Mouse (Mus musculus) kidney, postnatal 10 days (tissue): ENCODE data around the gene Tfcp2.
A peak's percentile ranks its signal among the peaks of the same experiment; 100 is the strongest.

ENCODE experiments used
- DNase-seq: peaks from one replicate; pipeline ENCODE4 v3.0.0; 2021; ENCODE audit warnings: mixed read lengths

Tfcp2 gene

DNA sequence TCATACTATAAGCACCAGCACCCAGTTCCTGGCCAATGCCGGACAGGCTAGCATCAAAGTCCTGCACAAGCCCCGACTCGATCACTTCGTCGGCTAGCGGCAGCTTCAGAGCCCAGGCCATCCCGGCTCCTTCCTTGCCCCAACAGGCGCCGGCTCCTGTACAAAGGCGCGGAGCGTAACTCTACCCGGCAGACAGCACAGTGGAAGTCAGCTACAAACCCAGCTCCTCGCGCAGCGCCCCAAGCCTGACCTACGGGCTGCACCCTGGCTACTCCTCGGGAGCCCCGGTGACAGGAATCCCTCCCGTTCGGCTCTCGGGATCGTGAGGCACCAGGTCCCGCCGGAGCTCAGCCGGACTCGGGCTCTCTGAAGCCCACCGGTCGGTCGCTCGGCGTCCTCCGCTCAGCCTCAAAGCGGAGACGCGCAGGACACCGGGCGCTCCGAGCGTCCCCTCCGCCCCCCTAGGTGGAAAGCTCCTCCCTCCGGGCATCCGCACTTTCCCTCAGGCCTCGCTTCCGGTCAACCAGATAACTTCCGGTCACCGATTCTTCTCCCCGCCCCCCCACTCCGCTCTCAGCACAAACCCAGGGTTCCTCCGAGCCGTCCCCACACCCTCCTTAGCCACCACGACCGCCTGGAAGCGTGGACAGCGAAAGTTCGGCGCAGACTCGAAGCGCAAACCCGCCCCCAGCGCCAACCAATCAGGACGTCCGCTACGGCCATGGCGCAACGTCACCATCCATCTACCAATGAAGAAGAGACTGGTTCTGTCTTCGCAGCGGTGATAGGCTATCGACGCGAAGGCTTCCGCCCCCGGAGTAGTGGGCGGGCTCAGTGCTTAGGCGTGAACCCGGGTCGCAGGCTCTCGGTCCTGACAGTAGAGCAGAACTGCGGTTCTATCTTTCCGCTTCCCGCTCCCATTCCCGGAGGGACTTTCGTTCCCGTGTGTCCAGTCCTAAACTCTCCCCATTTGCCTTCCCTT, at the start of gene Tfcp2:
Tfcp2 (minus strand) TSS at position 683 of the 982 bp plus-strand sequence.
- DNase-seq = peak; percentile 99

DNA sequence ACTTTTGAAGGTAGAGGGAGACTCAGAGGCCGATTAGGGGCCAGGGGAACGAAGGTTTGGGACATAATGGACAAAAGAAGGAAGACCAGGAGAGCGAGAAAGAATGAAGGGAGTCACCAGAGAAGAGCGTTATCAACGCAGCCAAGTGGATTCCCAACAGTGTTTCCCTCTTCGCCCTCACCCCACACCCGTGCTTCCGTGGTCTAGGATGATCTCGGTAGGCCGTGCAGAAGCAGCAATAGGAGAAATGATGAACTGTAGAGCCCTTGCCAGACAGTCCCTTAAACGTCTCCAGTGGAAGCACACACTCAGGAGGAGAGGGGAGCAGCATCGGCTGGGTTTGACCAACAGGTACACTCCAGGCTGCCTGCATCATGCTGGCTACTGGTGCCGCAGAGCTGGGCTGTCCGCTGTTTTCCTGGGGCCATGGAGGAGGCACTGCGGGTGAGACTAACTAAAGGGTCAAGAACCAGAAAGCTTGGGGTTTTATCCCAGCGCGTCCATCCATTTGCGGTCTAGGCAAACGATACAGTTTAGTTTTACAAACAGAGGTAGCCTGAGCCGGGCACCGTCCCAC, 49.0 kb upstream of the Tfcp2 start:
- peak; percentile 33 for DNase-seq

DNA sequence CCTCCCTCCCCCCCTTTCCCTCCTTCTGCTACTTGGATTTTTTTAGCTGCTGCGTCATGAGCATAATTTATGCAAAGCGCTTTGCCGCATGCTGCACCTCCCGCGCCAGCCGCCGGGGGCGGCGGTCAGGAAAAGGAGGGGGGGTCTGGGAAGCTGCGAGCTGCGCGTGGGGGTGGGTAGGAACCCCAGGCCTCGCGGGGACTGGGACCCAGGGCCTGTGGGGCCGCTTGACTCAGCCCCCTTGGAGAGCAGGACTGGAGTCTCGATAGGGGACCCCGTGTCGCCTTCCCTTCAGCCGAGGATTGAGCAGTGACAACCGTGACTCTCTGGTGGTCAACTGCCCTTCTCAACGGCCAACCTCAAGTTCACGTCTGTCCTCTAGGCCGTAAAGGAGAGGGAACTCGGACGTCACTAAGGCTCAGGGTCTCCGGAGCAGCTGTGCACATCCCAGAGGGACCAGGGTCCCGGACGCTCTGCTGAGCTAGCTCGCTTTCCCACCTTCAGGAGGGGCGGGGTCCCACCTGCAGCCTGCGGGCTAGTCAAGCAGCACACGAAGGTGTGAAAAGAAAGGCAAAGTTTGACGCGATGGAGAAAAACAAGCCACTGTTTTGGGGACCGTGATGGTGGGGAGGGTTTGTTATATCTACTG, 48.4 kb upstream of the Tfcp2 start:
- DNase-seq = peak; percentile 89

DNA sequence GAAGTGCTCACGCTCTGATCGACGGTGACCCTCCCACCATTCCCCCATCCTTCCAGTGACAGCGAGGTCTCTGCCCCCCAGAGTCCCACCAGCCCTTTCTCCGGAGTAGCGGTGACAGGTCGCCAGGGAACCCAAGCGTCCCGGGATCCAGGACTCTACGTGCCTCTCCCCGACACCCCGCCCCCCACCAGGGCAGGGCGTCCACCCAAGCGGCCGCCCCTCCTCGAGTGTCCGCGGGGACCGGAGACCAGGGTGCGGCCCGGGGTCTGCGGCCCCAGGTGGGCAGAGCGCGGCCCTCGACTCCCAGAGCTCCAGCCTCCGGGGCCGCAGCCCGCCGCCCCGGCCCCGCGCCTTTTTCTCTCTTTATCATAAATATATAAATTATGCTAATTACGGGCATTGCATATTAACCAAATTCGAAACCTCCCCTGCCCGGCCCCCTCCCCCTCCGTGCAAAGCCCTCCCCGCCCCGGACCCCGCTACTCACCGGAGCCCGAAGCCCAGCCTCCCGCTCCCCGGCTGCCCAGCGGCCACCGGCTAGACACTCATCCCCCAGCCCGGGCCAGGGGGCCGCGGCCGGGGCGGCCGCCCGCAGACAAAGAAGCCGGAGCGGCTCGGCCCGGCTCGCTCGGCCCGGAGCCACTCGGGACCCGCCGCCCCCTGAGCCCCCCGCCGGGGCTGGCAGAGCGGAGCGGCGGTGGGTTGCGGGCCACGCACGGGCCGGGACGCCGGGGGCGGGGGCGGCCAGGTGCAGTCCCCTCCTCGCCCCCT, 47.7 kb upstream of the Tfcp2 start, which contains the start of gene Pou6f1:
Pou6f1 (minus strand) TSS at position 709 of the 771 bp plus-strand sequence.
- DNase-seq = peak; percentile 85

DNA sequence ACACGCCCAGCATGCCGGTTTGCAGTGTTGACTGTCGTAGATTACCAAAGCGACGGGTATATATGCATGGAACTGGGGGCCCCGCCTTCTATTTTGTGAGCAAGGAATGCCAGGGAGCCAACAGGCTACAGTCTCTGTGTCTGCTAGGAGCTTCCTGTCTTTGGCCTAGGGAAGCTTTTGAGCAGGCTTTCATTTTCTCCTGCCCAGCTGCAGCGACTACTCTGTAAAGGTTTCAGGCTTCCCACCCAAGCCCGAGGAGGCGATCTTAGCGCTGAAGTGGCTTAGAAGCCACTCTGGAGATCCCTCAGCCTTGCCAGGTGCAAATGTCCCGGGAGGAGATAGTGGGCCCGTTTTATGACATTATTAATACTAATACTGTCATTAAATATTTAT, 47.1 kb upstream of the Tfcp2 start:
- peak; percentile 76 for DNase-seq

DNA sequence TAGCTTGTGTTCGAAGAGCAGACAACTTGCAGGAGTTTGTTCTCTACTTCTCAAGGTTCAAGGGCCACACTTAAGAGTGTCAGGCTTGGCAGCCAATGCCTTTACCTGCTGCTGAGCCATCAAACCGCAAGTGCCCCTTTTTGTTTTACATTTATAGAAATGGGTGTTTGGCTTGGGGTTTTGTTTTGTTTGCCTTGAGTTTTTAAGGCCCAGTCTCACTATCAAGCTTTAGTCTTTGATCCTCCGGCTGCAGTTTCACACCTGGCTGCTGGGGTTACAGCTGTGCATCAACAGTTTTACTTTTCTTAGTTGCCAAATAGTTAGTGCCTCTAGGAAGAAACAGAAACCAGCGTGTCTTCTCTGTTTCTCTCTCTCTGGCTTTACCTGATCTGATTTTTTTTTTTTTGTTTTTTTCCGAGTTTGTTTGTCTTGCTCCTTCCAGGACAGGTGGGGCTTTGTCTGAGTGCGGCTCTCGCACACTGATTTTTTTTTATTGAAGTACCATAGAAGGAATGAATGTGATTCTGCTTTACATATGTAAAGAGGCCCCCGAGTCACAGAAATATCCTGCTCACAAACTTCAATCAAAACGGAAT, 46.6 kb upstream of the Tfcp2 start:
- no peak for DNase-seq

DNA sequence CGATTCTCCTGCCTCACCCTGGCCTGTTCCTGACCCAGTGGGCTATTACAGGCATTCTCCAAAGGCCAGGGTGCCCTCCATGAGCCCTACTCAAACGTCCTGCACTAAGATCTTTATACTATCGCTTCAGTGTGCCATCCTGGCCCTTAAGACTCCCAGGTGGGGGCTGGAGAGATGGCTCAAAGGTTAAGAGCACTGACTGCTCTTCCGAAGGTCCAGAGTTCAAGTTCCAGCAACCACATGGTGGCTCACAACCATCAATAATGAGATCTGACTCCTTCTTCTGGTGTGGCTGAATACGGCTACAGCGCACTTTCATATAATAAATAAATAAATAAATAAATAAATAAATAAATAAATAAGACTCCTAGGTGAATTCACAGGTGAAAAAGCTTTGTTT, 41.0 kb upstream of the Tfcp2 start:
- DNase-seq = no peak

DNA sequence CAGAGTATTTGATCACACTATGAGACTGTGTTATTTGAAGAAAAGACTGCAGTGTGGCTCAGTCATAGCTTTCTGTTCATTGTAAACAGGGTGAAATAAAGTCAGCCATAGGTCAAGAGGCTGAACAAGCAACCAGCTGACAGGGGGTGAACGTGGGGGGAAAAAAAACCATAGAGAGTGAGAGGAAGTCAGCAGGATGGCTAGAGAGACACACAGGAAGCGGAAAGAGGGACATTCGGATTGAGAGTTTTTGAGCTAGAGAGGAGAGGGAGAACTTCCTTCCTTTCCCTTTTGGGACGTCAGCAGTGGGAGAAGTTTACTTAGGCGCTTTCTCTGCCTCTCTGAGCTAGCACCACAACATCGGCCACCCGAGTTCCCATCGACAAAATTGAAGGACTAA, 38.6 kb upstream of the Tfcp2 start:
- DNase-seq = no peak

DNA sequence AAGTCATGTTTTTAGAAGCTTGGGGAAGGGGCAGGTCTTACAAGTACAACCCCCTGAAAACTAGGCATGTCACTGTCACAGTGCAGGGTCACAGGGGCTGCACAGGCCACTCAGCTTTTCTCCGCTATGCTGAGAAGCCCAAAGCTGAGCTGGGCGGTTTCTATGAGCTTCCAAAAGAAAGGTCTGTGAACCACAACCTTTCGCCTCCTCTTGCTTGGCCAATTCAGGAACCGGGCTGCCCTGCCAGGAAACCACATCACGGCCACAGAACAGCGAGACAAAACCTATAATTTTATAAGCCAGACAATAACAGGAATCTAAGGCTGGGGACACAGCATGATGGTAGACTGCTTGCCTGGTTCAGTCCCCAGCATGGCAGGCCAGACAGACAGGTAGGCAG, 36.5 kb upstream of the Tfcp2 start:
- no peak for DNase-seq

DNA sequence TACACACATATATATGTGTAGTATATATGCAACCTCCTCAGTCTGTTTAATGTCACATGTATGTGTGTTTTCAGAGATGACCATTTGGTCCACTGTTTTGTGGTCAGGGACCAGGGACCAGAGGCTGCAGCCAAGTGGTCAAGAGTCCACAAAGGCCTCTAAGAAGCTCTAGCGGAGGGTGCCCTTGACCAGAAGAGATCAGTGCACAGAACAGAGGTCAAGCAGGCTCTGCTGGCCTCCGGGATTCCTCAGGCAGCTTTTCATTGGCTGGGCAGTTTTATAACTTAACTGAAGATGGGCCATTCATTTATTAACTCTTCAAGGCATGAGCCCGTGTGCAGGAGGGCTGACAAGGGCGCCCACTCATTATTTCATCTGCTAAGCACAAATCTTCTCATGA, 35.4 kb upstream of the Tfcp2 start:
- peak; percentile 67 for DNase-seq

DNA sequence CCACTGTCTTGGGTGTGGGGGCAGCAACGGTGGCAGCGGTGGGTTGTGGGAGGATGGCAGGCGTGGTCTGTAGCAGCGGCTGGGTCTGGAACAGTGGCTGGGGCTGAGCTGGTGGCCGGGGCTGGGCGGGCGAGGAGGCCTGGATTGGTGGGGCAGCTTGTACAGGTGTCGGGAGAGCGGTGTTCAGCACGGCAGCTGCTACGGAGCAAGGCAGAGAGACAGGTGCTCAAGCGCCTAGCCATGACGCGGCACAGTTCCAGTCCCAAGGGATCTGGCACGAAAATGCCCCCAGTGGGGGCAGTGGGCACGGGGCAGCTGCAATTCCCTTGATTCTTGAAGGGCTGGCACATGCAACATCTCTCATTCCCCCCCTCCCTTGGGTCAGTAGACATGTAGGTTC, 34.1 kb upstream of the Tfcp2 start:
- DNase-seq = no peak

DNA sequence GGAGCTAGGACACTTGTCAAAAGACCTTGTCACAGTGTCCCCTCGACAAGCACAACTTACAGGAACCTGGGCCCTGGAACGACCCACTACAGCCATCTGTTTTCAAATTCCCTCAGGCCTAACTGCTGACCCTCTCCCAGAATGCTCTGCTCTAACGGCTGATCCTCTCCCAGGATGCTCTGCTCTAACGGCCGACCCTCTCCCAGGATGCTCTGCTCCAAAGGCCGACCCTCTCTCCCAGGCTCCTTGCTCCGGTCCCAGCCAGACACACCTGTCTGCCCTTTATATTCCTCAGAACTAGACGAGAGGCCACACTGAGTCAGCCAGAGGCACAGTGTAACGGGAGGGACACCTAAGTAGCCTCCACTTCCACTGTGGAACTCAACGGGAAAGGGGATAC, 28.3 kb upstream of the Tfcp2 start:
- no peak for DNase-seq

DNA sequence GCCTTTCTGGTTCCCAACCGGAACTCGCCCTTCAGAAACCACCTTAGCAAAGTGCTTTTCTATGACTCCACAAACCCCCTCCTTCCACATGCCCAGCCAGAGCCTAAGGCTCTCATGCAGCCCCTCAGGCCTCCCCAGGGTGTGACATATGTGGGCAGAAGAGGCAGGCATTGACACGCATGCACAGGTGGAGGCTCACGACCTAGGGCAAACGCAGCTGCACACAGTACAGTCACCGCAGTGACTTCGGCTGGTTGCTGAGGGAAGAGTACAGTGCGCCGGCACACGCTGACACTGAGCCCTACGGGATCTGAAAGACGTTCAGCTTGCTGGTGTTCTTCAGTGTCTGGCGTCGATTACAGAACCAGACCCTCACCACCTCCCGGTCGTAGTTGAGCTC, 26.2 kb upstream of the Tfcp2 start:
- no peak for DNase-seq

DNA sequence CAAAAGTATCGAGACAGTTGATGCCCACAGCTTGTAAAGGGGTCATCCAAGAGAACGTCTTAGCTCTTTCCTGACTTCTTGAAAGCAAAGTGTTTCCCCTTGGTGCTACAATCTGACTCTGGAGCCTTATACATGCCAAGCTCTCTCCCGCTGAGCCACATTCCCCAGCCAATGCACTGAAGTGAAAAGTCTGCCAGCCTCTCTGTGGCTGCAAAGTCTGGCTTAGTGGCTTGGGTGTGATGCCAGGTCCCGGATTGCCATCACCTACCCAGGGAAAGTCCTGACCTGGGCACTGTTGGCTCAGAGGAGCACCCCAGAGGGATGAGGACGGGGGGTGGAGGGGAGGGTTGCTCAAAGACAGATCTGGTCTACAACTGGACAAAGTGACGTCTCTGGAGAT, 25.0 kb upstream of the Tfcp2 start:
- DNase-seq = no peak

DNA sequence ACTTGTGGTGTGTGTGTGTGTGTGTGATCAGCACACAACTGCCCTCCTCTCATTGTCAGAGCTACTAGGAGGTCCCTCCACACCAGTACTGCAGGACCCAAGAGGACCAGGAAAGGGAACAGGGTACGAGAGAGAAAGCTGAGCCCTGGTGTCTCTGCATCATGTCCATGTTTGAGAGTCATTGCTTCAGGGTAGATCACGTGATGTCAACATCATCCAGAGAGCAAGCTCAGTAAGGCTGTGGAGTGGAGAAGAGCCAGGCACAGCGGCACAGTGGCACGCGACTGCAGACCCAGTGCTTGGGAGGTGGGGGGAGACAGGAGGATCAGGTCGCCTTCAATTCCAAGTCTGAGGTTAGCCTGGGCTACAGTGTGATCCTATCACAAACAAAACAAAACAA, 24.6 kb upstream of the Tfcp2 start:
- no peak for DNase-seq

DNA sequence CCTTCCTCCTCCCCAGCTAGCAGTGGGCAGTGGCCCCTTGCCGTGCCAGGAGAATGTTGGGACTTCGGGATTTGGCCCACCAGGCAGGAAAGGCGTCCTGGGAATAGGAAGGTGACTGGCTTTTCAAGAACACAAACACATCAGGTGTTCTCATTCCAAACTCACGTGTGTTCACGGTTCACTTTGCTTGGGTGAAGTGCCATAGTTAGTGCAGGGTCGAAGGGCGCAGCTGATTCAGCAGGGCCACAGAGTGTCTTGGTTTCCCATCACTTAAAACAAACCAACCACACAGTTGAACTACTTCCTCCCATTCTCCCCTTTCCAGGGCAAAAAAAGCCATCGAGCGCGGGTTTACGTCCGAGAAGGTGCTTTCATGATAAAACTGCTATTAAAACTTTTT, 23.6 kb upstream of the Tfcp2 start:
- peak; percentile 55 for DNase-seq

DNA sequence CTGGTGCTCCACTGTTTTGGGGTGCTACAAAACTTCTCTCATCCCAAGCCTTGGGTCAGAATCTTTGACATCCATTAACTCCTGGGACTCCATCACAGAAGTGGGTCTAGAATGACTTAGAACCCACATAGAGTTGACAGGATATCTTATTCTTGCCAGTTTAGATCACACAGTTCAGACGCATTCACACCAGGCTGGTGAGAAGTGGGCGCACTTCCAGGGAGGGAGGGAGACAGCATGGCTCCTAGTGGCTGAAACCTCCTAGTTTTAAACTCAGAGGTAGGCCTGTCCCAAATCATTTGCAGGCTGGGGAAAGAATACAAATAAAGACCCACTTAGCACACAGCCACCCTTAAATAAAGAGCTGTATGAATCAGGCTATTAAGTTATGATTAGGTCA, 22.6 kb upstream of the Tfcp2 start:
- peak; percentile 47 for DNase-seq

DNA sequence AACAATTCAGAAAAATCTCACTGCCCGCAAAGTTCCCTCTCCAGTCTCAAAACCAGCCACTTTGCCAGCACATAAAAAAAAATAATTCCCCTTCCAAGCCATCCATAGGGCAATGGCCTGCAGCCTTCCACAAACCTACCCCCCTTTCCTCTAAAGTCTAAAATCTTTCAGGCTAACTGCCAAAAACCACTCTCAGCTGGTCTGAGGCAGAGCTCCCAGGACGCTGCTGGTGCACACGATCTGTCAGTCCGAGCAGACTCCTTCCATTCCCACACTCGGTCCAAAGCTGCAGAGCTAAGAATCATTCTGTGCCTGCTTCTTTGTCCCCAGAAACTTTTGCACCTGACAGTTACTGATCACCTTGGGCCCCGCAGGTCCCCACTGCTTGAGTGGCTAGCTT, 22.1 kb upstream of the Tfcp2 start:
- peak; percentile 63 for DNase-seq

DNA sequence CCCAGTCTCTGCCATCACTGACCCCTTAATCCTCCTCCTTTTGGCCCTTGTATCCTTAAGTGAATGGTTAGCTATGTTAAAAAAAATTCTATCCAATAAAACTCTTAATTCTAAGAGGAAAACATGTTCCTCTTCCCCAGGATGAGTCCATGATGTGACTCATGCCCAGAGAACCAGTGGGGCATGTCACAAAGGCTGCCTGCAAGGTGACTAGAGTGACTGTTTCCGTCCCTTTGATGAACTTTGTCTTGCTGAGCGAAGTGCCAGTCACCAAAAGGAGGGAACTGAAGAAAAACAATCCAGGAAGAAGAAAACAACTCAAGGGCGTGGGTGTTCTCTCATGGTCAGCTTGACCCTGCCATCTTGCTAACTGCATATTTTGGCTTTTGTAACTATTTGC, 17.4 kb upstream of the Tfcp2 start:
- DNase-seq = no peak

DNA sequence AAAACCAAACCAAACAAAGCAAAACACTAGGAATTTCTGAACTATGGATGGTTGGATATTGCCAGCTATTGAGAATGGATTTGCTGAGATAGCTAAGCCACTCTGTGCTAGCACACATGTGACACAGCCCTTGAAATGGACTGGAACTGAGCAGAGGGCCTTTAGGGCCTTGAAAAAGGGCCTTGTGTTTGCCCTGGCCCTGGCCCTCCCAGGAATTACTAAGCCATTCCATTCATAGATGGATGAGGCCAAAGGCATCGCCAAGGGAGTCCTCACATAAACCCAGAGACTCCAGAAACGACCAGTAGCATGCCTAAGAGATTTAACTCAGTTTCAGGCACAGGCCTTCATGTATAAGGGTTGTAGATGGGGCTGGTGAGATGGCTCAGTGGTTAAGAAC, 14.7 kb upstream of the Tfcp2 start:
- no peak for DNase-seq

DNA sequence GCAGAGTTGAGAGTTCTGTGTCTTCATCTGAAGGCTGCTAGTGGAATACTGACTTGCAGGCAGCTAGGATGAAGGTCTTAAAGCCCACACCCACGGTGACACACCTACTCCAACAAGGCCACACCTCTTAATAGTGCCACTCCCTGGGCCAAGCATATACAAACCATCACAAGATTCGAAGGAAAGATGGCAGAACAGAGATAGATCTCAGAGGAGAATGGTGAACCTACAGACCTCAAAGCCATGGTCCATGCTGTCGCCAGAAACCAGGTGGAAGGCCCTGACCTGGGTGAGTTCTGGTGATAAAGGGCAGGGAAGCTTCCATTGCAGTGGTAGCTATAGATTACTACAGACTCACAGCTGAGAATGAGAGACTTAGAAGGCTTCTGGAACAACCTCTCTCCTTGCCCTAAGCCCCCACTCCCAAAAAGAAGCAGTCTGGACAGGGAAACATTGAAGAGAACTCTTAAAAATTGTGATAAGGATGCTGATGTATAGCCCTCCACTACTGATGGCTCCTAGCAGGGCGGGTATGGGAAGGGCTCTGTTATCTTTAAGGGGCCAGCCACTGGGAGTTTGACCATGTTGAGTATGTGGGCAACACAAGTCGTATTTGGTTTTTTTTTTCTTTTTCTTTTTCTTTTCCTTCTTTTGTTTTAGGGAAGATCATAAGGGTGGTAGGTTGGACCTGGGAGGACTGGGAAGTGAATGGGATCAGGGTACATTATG, 6.1 kb upstream of the Tfcp2 start:
- DNase-seq = no peak

DNA sequence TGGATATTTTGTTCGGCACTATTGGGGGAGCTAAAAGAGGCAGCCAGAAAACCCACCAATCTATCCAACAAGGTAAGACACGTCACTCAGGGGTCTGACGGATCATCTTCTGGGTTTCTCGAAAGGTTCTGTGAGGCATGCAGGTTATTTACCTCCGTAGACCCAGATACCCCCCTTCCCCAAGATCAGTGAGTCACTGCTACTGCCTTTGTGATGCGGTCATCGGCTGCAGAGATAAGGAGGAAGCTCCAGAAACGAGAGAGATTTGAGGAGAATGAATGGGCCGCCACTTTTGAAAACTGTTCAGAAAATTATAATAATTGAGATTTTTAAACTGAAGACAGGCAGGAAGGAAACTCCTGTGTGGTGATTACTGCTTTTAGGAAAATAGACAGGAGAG, 4.6 kb upstream of the Tfcp2 start:
- no peak for DNase-seq
